Mouse (Mus musculus): ENCODE measurements around the gene Nlrp3.

Nlrp3 gene

DNA sequence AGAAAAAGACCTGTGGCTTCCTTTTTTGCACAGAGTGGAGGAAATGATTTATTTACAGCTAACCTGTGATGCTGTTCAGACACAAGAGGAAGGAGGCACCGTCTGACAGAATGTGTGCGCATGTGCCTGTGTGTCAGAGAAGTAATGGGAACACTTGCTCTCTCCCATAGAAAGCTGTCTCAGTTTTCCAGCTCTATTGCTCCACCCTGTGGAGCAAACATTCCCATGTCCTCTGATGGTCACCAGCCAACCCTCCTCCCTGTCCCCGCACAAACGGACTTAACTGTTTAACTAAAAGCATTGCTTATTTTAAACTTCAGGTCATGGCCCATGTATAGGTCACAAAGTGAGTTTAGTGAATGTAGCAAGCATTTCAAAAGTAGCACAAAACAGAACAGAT, 72.8 kb downstream of the Nlrp3 start:
- DNase-seq (ENCODE audit: low read depth, low spot score): no peak
